ENCODE assay signal across 20 mouse cellular contexts in the genomic region with DNA sequence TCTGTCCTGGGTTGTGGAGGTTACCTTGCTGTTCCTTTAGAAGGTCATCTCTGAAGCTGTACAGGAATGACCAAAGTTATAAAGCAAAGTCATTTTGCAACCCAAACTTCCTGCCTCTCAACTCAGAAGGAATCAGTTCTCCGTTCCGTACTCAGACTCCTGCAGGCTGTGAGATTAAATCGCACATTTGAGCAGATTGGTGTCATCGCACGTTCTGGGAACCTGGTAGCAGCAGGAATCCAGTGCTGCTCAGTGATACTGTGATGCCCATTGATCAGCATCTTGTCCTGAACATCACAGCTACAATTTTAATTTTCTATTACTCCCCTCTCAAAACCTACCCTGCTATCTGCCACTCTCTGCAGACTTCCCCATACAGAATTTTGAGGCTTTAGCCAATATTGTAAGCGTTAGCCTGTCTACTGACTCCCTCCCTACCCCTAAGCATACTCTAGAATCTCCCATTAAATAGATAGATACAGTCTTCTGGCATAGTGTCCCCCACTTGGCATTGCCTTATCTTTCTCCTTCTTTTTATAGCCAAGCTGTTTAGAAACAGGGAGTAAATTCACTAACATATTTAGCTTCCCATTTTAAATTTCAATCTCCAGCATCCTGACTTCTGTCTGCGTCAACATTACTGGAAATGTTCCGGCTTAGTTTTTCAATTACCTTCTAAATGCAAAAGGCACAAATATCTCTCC.
DNase-seq lines count a peak whose midpoint lies in the region; ATAC-seq lines count a peak whose summit lies in the region.
"Had no signal": no experiment of that assay in that cellular context is flagged by ENCODE, and none has a peak within 500 bp of the region (broad histone marks: within the 10 kb centered on the region; RNA-seq: fewer than 3 reads in every experiment).

No protein-coding gene starts in this region.

- peak overlapping the region; percentile 51 for H3K27ac ChIP-seq in forebrain, embryonic 15.5 days (replicated peaks)
- no peak overlapping the region for H3K27ac ChIP-seq in forebrain, embryonic 12.5 days
- H3K27ac ChIP-seq: embryonic facial prominence, embryonic 10.5 days; heart, embryonic 13.5 days; hindbrain, embryonic 12.5 days had no signal

- no peak overlapping the region for H3K4me3 ChIP-seq in forebrain, embryonic 15.5 days
- no peak overlapping the region for H3K4me3 ChIP-seq in forebrain, embryonic 12.5 days (replicated peaks)
- H3K4me3 ChIP-seq: embryonic facial prominence, embryonic 10.5 days; heart, embryonic 13.5 days; hindbrain, embryonic 12.5 days had no signal

- no peaks in the 10 kb centered on the region for H3K36me3 ChIP-seq in forebrain, embryonic 15.5 days
- H3K36me3 ChIP-seq in forebrain, embryonic 12.5 days (replicated peaks), result no peaks in the 10 kb centered on the region
- H3K36me3 ChIP-seq: embryonic facial prominence, embryonic 10.5 days; heart, embryonic 13.5 days; hindbrain, embryonic 12.5 days had no signal

- intact Hi-C loops in left cerebral cortex, postnatal 14 days (cut with DNase I), result no loop called here
- intact Hi-C loops in heart, postnatal 14 days (cut with DNase I), result no loop called here

- no peak overlapping the region for H3K4me2 ChIP-seq in forebrain, embryonic 15.5 days (replicated peaks)
- H3K4me2 ChIP-seq in forebrain, embryonic 12.5 days, result no peak overlapping the region
- H3K4me2 ChIP-seq: heart, embryonic 13.5 days; hindbrain, embryonic 12.5 days had no signal

- H3K4me1 ChIP-seq in forebrain, embryonic 15.5 days, result no peaks in the 10 kb centered on the region
- no peaks in the 10 kb centered on the region for H3K4me1 ChIP-seq in forebrain, embryonic 12.5 days
- H3K4me1 ChIP-seq: embryonic facial prominence, embryonic 10.5 days; heart, embryonic 13.5 days; hindbrain, embryonic 12.5 days had no signal

- no peaks in the 10 kb centered on the region for H3K27me3 ChIP-seq in forebrain, embryonic 15.5 days
- no peaks in the 10 kb centered on the region for H3K27me3 ChIP-seq in forebrain, embryonic 12.5 days
- H3K27me3 ChIP-seq: heart, embryonic 13.5 days; hindbrain, embryonic 12.5 days had no signal

- no peak overlapping the region for H3K9ac ChIP-seq in forebrain, embryonic 15.5 days (replicated peaks)
- H3K9ac ChIP-seq in forebrain, embryonic 12.5 days, result no peak overlapping the region
- H3K9ac ChIP-seq: heart, embryonic 13.5 days; hindbrain, embryonic 12.5 days had no signal

- peak; percentile 5 to 9 for DNase-seq in left cerebral cortex, postnatal 14 days (ENCODE audit: low spot score in 2 of 2)
- DNase-seq in left cerebral cortex, adult 9 months (ENCODE audit: low spot score in 2 of 2), result no peak
- peak; percentile 31 to 37 for DNase-seq in right cerebral cortex, postnatal 10 days (ENCODE audit: low spot score in 2 of 2)
- DNase-seq in right cerebral cortex, adult 2 months (ENCODE audit: low spot score in 2 of 2), result no peak
- no peak for DNase-seq in heart, postnatal 14 days
- DNase-seq: adrenal gland, postnatal 14 days; cerebellum, adult 2 months; cerebellum, postnatal 10 days; gastrocnemius, postnatal 36 days; heart, adult 11 months; heart, postnatal 4 days had no signal

- WGBS in forebrain, embryonic 15.5 days, result 77% methylated on average over 8 of the region's 8 CpGs
- WGBS in forebrain, embryonic 12.5 days, result 91% methylated on average over 8 of the region's 8 CpGs

- no peak for ATAC-seq in forebrain, embryonic 15.5 days (replicated peaks)
- no peak for ATAC-seq in forebrain, embryonic 12.5 days (ENCODE audit: low FRiP score)
- ATAC-seq: activated CD4-positive, CD25-positive, alpha-beta regulatory T cell, adult 4 months; hindbrain, embryonic 16.5 days; inflammation-experienced regulatory T-cells, adult 6 months; Patski had no signal

- H3K9me3 ChIP-seq in forebrain, embryonic 15.5 days, result no peaks in the 10 kb centered on the region
- H3K9me3 ChIP-seq in forebrain, embryonic 12.5 days, result no peaks in the 10 kb centered on the region
- H3K9me3 ChIP-seq: embryonic facial prominence, embryonic 10.5 days; heart, embryonic 13.5 days; hindbrain, embryonic 12.5 days had no signal

Comparison
In these comparisons a context has a peak if more than half of its experiments do, and no peak if none do; other contexts are left out.
1. DNase-seq: peak in left cerebral cortex, postnatal 14 days (2 of 2) and right cerebral cortex, postnatal 10 days (2 of 2); none in left cerebral cortex, adult 9 months (0 of 2), right cerebral cortex, adult 2 months (0 of 2) and heart, postnatal 14 days (0 of 2).